Mouse (Mus musculus): ENCODE results near the gene Rapgef2. TPM values are rescaled to one million over a fixed set of nuclear protein-coding genes. Genes with fewer than 3 reads are reported as not detected.

Gene Rapgef2
- polyA plus RNA-seq, 1 experiment from 2014 or later = 9.0 TPM

DNA sequence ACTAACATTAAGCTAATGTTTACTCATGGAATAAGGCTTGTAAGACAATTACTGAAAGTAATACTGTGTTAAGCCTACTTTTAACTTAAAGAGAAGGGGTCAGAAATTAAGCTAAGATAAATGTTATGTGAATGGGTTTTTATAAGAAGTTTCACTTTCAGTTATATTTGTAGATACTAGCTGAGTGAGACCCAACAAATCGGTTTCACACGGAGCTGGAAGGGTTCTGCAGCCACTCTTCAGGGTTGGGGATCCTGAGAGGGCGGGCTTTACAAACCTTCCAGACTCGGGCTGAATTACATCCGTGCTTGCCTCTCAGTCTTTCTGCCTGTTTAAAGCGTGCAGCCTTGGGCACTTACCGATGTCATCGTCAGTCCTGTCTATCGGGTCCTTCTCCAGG is 182.7 kb downstream of the Rapgef2 start:
- H3K27me3 ChIP-seq (ENCODE audit: control insufficient read depth, insufficient read depth, low read length) = no peaks in the 10 kb centered on the region
- no peak overlapping the region for H3K27ac ChIP-seq (ENCODE audit: low read depth, low read length)
- no peak overlapping the region for H3K4me3 ChIP-seq (ENCODE audit: low read length)
- no peak for ATAC-seq (ENCODE audit: low FRiP score, low TSS enrichment)
- H3K36me3 ChIP-seq (ENCODE audit: control insufficient read depth, insufficient read depth, low read length) = peaks cover 3% of the 10 kb centered on the region; the same call in 1 of the 2 replicates
- no peaks in the 10 kb centered on the region for H3K4me1 ChIP-seq (ENCODE audit: control insufficient read depth, insufficient read depth, low read length)
- H3K9ac ChIP-seq (ENCODE audit: low read depth, low read length) = no peak overlapping the region
- H3K4me2 ChIP-seq (replicated peaks; ENCODE audit: low read depth, low read length) = no peak overlapping the region
- WGBS = 88% methylated on average over 9 of the region's 9 CpGs
- H3K9me3 ChIP-seq (ENCODE audit: control insufficient read depth, low read length) = no peaks in the 10 kb centered on the region

DNA sequence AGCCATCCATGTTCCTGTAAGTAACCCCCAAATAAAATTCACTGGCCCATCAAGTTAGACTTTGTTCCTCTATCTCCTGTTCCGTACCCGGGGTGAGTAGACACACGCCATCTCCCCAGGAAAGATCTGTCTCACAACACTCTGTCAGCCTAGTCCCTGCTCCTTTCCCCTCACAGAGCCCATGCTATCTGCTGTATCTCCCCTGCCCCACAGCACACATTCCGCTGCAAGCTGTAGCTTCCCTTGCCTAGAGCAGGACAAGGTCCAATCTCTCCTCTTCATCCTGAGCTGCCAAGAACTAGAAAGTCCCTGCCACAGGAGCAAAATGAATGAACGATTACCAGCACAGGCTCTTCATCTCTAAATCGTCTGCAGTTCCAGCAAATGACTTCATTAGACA is 184.6 kb downstream of the Rapgef2 start:
- H3K27ac ChIP-seq (ENCODE audit: low read depth, low read length) = no peak overlapping the region
- H3K36me3 ChIP-seq (ENCODE audit: control insufficient read depth, insufficient read depth, low read length) = peaks cover 9% of the 10 kb centered on the region; the same call in 1 of the 2 replicates
- no peaks in the 10 kb centered on the region for H3K4me1 ChIP-seq (ENCODE audit: control insufficient read depth, insufficient read depth, low read length)
- 91% methylated on average over 6 of the region's 6 CpGs for WGBS
- H3K27me3 ChIP-seq (ENCODE audit: control insufficient read depth, insufficient read depth, low read length) = no peaks in the 10 kb centered on the region
- no peak for ATAC-seq (ENCODE audit: low FRiP score, low TSS enrichment)
- H3K9me3 ChIP-seq (ENCODE audit: control insufficient read depth, low read length) = no peaks in the 10 kb centered on the region
- no peak overlapping the region for H3K4me3 ChIP-seq (ENCODE audit: low read length)
- H3K9ac ChIP-seq (ENCODE audit: low read depth, low read length) = no peak overlapping the region
- no peak overlapping the region for H3K4me2 ChIP-seq (replicated peaks; ENCODE audit: low read depth, low read length)

DNA sequence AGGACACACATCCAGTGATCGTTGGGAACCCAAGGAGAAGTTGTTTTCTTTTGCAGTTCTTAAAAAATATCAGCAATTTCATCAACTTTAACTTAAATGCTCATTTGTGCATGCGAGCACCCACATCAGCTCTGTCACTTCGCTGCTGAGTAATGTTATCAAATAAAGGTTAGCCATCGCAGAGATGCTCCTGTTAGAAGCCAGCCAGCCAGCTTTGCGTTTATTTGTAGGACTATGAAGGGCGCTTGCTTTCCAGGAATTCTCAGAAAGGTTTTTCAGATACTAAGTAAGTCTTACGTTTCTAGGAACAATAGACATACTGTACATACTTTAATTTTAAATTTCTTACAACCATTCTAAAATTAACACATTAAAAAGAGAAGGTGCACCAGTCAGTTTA is 185.5 kb downstream of the Rapgef2 start:
- H3K4me3 ChIP-seq (ENCODE audit: low read length) = no peak overlapping the region
- no peak overlapping the region for H3K9ac ChIP-seq (ENCODE audit: low read depth, low read length)
- no peaks in the 10 kb centered on the region for H3K4me1 ChIP-seq (ENCODE audit: control insufficient read depth, insufficient read depth, low read length)
- no peak overlapping the region for H3K4me2 ChIP-seq (replicated peaks; ENCODE audit: low read depth, low read length)
- no peak for ATAC-seq (ENCODE audit: low FRiP score, low TSS enrichment)
- H3K36me3 ChIP-seq (ENCODE audit: control insufficient read depth, insufficient read depth, low read length) = peaks cover 9% of the 10 kb centered on the region; the same call in 1 of the 2 replicates
- 93% methylated on average over 7 of the region's 7 CpGs for WGBS
- no peaks in the 10 kb centered on the region for H3K27me3 ChIP-seq (ENCODE audit: control insufficient read depth, insufficient read depth, low read length)
- H3K27ac ChIP-seq (ENCODE audit: low read depth, low read length) = no peak overlapping the region
- H3K9me3 ChIP-seq (ENCODE audit: control insufficient read depth, low read length) = no peaks in the 10 kb centered on the region

DNA sequence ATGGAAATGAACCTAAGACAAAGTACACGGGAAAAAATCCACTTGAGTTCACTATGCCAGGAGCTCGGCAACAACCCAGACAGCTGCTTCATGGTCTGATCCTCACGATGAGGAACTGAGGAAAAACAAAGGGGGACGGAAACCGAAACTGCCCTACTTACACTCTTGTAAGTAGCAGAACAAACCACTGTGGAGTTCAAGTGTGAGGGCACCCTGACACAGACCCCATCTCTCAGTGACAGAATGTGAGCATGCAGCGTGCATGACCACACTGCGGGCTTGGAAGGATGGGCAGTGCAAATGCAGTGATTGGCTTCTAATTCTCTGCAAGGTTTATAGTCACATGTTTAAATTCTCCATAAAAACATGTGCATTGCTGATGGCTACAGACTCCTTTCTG is 197.2 kb downstream of the Rapgef2 start:
- ATAC-seq (ENCODE audit: low FRiP score, low TSS enrichment) = no peak
- Histone ChIP-seq H3K4me3 (ENCODE audit: low read length) (no peak overlapping the region), H3K27me3 (ENCODE audit: control insufficient read depth, insufficient read depth, low read length) (no peaks in the 10 kb centered on the region), H3K36me3 (ENCODE audit: control insufficient read depth, insufficient read depth, low read length) (peaks cover 62% of the 10 kb centered on the region), H3K4me2 (replicated peaks; ENCODE audit: low read depth, low read length) (no peak overlapping the region), H3K4me1 (ENCODE audit: control insufficient read depth, insufficient read depth, low read length) (no peaks in the 10 kb centered on the region), H3K9ac (ENCODE audit: low read depth, low read length) (no peak overlapping the region), H3K27ac (ENCODE audit: low read depth, low read length) (no peak overlapping the region), H3K9me3 (ENCODE audit: control insufficient read depth, low read length) (no peaks in the 10 kb centered on the region)
- WGBS = 77% methylated on average over 7 of the region's 7 CpGs

DNA sequence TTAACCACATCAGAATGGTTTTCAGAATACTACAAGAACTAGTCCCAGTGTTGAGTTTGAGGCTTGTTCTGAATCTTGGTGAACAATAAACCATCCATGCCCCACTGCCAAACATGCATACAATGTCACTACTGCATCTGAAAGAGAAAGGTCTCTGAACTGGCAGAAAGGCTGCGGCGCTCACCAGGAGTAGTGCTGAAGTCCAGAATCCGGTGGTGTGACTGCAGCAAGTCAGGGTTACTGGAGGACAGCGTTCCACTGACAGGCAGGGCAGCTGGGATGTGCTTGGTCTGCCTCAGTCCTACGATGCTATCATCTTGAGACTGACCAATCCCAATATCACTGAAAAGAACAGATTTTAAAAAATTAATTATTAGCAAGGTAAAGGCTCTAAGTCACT is 197.9 kb downstream of the Rapgef2 start:
- H3K4me2 ChIP-seq (replicated peaks; ENCODE audit: low read depth, low read length) = no peak overlapping the region
- H3K9me3 ChIP-seq (ENCODE audit: control insufficient read depth, low read length) = no peaks in the 10 kb centered on the region
- H3K27ac ChIP-seq (ENCODE audit: low read depth, low read length) = no peak overlapping the region
- no peak overlapping the region for H3K9ac ChIP-seq (ENCODE audit: low read depth, low read length)
- no peaks in the 10 kb centered on the region for H3K27me3 ChIP-seq (ENCODE audit: control insufficient read depth, insufficient read depth, low read length)
- H3K36me3 ChIP-seq (ENCODE audit: control insufficient read depth, insufficient read depth, low read length) = peaks cover 63% of the 10 kb centered on the region
- ATAC-seq (ENCODE audit: low FRiP score, low TSS enrichment) = no peak
- H3K4me3 ChIP-seq (ENCODE audit: low read length) = no peak overlapping the region
- H3K4me1 ChIP-seq (ENCODE audit: control insufficient read depth, insufficient read depth, low read length) = no peaks in the 10 kb centered on the region
- 89% methylated on average over 5 of the region's 5 CpGs for WGBS

DNA sequence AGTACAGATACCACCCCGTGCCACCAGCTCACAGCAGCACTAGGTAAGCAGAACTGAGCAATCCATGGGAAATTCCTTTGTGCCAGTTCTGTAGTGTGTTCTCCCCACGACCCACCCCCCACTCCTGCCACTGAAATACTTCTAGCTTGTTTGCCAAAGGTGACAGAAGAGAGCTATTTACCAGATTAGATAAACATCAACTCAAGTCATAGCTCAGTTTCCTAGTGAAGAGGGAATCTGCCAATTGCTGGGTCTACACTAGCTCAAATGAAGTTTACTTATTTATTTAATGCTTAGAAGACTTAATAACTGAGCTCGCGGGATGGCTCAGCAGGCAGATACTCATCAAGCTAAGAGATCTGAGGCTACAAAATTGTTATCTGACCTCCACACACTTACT is 200.0 kb downstream of the Rapgef2 start:
- 84% methylated on average over 4 of the region's 4 CpGs for WGBS
- Histone ChIP-seq H3K4me1 (ENCODE audit: control insufficient read depth, insufficient read depth, low read length) (no peaks in the 10 kb centered on the region), H3K9ac (ENCODE audit: low read depth, low read length) (no peak overlapping the region), H3K36me3 (ENCODE audit: control insufficient read depth, insufficient read depth, low read length) (peaks cover 60% of the 10 kb centered on the region; the same call in 1 of the 2 replicates), H3K27me3 (ENCODE audit: control insufficient read depth, insufficient read depth, low read length) (no peaks in the 10 kb centered on the region), H3K27ac (ENCODE audit: low read depth, low read length) (no peak overlapping the region), H3K4me3 (ENCODE audit: low read length) (no peak overlapping the region), H3K4me2 (replicated peaks; ENCODE audit: low read depth, low read length) (no peak overlapping the region), H3K9me3 (ENCODE audit: control insufficient read depth, low read length) (no peaks in the 10 kb centered on the region)
- no peak for ATAC-seq (ENCODE audit: low FRiP score, low TSS enrichment)

DNA sequence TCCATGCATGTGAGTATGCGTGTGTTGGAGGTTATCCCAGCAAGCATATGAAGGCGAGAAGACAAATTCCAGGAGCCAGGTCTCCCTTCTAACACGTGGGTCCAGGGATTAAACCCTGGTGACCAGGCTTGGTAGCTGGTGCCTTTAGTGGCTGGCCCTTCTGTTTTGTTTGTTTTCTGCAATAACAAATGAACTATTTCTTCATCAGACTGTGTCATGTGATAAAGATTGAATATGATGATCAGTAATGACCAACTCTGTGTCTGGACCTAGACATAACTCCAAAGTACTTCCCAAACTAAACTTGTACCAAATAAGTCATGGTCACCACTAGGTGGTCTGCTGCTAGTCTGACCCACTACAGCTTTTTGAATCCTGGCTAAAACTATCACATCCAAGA is 202.4 kb downstream of the Rapgef2 start:
- no peak overlapping the region for H3K4me3 ChIP-seq (ENCODE audit: low read length)
- no peak for ATAC-seq (ENCODE audit: low FRiP score, low TSS enrichment)
- H3K27ac ChIP-seq (ENCODE audit: low read depth, low read length) = no peak overlapping the region
- H3K36me3 ChIP-seq (ENCODE audit: control insufficient read depth, insufficient read depth, low read length) = peaks cover 70% of the 10 kb centered on the region
- no peaks in the 10 kb centered on the region for H3K9me3 ChIP-seq (ENCODE audit: control insufficient read depth, low read length)
- H3K4me2 ChIP-seq (replicated peaks; ENCODE audit: low read depth, low read length) = no peak overlapping the region
- no peaks in the 10 kb centered on the region for H3K27me3 ChIP-seq (ENCODE audit: control insufficient read depth, insufficient read depth, low read length)
- no peaks in the 10 kb centered on the region for H3K4me1 ChIP-seq (ENCODE audit: control insufficient read depth, insufficient read depth, low read length)
- 94% methylated on average over 3 of the region's 3 CpGs for WGBS
- H3K9ac ChIP-seq (ENCODE audit: low read depth, low read length) = no peak overlapping the region

DNA sequence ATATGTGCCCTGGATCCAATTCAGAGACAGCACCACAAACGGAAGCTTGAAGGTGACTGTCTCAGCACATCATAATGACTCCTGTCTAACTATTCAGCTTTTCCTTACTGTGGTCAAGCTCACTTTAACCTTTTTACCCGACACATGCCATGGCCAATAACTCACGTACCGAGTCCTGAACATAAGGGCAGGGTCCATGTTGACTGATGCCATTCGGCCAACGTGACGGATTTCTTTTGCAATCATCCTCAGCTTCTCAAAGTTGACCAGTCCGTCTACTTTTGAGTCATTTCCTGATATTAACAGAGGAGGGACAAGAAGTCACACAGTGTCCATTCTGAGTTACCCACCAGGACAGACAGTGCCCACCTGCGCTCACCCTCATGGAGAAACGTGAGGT is 203.3 kb downstream of the Rapgef2 start:
- Histone ChIP-seq H3K36me3 (ENCODE audit: control insufficient read depth, insufficient read depth, low read length) (peaks cover 70% of the 10 kb centered on the region), H3K4me2 (replicated peaks; ENCODE audit: low read depth, low read length) (no peak overlapping the region)
- WGBS = 90% methylated on average over 10 of the region's 10 CpGs

DNA sequence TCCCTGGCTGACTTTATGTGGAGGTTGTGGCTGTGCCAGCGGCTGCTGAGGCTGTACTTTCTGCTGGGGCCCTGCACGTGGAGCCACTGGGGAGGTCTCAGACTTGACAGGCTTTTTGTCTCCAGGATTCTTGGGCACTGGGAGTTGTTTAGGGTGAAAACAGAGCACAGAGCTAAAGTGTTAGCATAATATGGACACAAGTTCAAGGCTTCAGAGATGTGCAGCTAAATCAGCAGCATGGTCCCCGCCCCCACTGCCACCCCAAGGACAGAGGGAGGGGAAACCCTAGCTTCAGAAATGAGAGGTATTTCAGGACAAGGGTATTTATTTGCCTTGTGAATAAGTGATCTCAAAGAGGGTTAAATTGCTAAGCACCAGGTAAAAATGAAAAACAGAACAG is 207.2 kb downstream of the Rapgef2 start:
- no peaks in the 10 kb centered on the region for H3K27me3 ChIP-seq (ENCODE audit: control insufficient read depth, insufficient read depth, low read length)
- H3K9ac ChIP-seq (ENCODE audit: low read depth, low read length) = no peak overlapping the region
- H3K27ac ChIP-seq (ENCODE audit: low read depth, low read length) = no peak overlapping the region
- H3K9me3 ChIP-seq (ENCODE audit: control insufficient read depth, low read length) = no peaks in the 10 kb centered on the region
- no peaks in the 10 kb centered on the region for H3K4me1 ChIP-seq (ENCODE audit: control insufficient read depth, insufficient read depth, low read length)
- H3K4me3 ChIP-seq (ENCODE audit: low read length) = no peak overlapping the region
- no peak overlapping the region for H3K4me2 ChIP-seq (replicated peaks; ENCODE audit: low read depth, low read length)
- no peak for ATAC-seq (ENCODE audit: low FRiP score, low TSS enrichment)
- WGBS = 83% methylated on average over 3 of the region's 3 CpGs
- peaks cover 46% of the 10 kb centered on the region for H3K36me3 ChIP-seq (ENCODE audit: control insufficient read depth, insufficient read depth, low read length)

More for the DNA sequence above, 203.3 kb downstream of the Rapgef2 start:
- no peaks in the 10 kb centered on the region for H3K9me3 ChIP-seq (ENCODE audit: control insufficient read depth, low read length)
- ATAC-seq (ENCODE audit: low FRiP score, low TSS enrichment) = no peak
- no peak overlapping the region for H3K9ac ChIP-seq (ENCODE audit: low read depth, low read length)
- no peaks in the 10 kb centered on the region for H3K27me3 ChIP-seq (ENCODE audit: control insufficient read depth, insufficient read depth, low read length)
- no peak overlapping the region for H3K27ac ChIP-seq (ENCODE audit: low read depth, low read length)
- H3K4me1 ChIP-seq (ENCODE audit: control insufficient read depth, insufficient read depth, low read length) = no peaks in the 10 kb centered on the region
- no peak overlapping the region for H3K4me3 ChIP-seq (ENCODE audit: low read length)
